Mouse (Mus musculus): ENCODE results near the gene Tecr. TPM values are rescaled to one million over a fixed set of nuclear protein-coding genes. Genes with fewer than 3 reads are reported as not detected.

The Tecr gene
- polyA plus RNA-seq, 1 experiment = 793 TPM

- TF ChIP-seq POLR2A (IDR thresholded peaks at IDR 0.05; ENCODE audit: low read depth, low read length) = no peak
- TF ChIP-seq CTCF (conservative IDR thresholded peaks at IDR 0.05; ENCODE audit: insufficient read depth, insufficient read length, low read depth, low read length) = no peak
- Histone ChIP-seq H3K27me3 (replicated peaks; ENCODE audit: control insufficient read depth, insufficient read depth, low read length) (no peaks in the 10 kb centered on the region), H3K4me1 (ENCODE audit: control insufficient read depth, insufficient read depth, low read length) (no peaks in the 10 kb centered on the region), H3K27ac (ENCODE audit: insufficient read depth, low read depth, low read length) (no peak overlapping the region), H3K4me3 (ENCODE audit: insufficient read depth, low read depth, low read length) (no peak overlapping the region), H3K36me3 (ENCODE audit: control insufficient read depth, insufficient read depth, low read length) (no peaks in the 10 kb centered on the region)
- DNase-seq = no peak
- 96% methylated on average over 2 of the region's 2 CpGs for WGBS
These were observed 10.8 kb upstream of the Tecr start for GRCm38 (mm10) chr8:83618566-83618965.

DNA sequence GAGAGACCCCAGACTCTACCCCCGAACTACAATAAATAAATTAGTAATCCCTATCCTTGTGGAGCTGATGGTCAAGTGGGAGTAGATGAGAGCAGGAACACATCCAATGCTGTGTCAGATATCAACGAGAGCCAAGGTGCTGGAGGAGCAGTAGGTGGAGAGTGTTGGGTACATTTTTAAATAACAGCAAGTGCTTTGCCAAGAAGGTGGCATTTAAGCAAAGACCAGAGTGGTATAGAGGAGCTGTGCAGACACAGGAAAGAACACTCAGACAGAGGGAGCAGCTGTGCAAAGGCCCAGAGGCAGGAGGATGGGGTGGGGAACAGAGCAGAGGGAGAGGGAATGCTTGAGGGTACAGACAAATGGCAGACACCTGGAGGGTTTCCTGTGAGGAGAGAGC, 9.3 kb upstream of the Tecr start:
- Histone ChIP-seq H3K4me3 (ENCODE audit: insufficient read depth, low read depth, low read length) (no peak overlapping the region), H3K4me1 (ENCODE audit: control insufficient read depth, insufficient read depth, low read length) (no peaks in the 10 kb centered on the region), H3K27me3 (replicated peaks; ENCODE audit: control insufficient read depth, insufficient read depth, low read length) (no peaks in the 10 kb centered on the region), H3K27ac (ENCODE audit: insufficient read depth, low read depth, low read length) (no peak overlapping the region), H3K36me3 (ENCODE audit: control insufficient read depth, insufficient read depth, low read length) (no peaks in the 10 kb centered on the region)
- WGBS = 82% methylated on average over 2 of the region's 2 CpGs
- TF ChIP-seq CTCF (conservative IDR thresholded peaks at IDR 0.05; ENCODE audit: insufficient read depth, insufficient read length, low read depth, low read length) (no peak), POLR2A (IDR thresholded peaks at IDR 0.05; ENCODE audit: low read depth, low read length) (no peak)
- no peak for DNase-seq

- TF ChIP-seq POLR2A (IDR thresholded peaks at IDR 0.05; ENCODE audit: low read depth, low read length) (no peak), CTCF (conservative IDR thresholded peaks at IDR 0.05; ENCODE audit: insufficient read depth, insufficient read length, low read depth, low read length) (no peak)
- Histone ChIP-seq H3K36me3 (ENCODE audit: control insufficient read depth, insufficient read depth, low read length) (peaks cover 2% of the 10 kb centered on the region), H3K27me3 (replicated peaks; ENCODE audit: control insufficient read depth, insufficient read depth, low read length) (no peaks in the 10 kb centered on the region)
These were observed 8.9 kb upstream of the Tecr start for GRCm38 (mm10) chr8:83616625-83617024.

GRCm38 (mm10) chr8:83613695-83614094, 5.9 kb upstream of the Tecr start:
- H3K36me3 ChIP-seq (ENCODE audit: control insufficient read depth, insufficient read depth, low read length) = peaks cover 2% of the 10 kb centered on the region
- TF ChIP-seq POLR2A (IDR thresholded peaks at IDR 0.05; ENCODE audit: low read depth, low read length) (no peak), CTCF (conservative IDR thresholded peaks at IDR 0.05; ENCODE audit: insufficient read depth, insufficient read length, low read depth, low read length) (no peak)
- 93% methylated on average over 4 of the region's 4 CpGs for WGBS

More at GRCm38 (mm10) chr8:83616625-83617024, 8.9 kb upstream of the Tecr start:
- H3K27ac ChIP-seq (ENCODE audit: insufficient read depth, low read depth, low read length) = no peak overlapping the region
- DNase-seq = no peak
- H3K4me1 ChIP-seq (ENCODE audit: control insufficient read depth, insufficient read depth, low read length) = no peaks in the 10 kb centered on the region
- H3K4me3 ChIP-seq (ENCODE audit: insufficient read depth, low read depth, low read length) = no peak overlapping the region

DNA sequence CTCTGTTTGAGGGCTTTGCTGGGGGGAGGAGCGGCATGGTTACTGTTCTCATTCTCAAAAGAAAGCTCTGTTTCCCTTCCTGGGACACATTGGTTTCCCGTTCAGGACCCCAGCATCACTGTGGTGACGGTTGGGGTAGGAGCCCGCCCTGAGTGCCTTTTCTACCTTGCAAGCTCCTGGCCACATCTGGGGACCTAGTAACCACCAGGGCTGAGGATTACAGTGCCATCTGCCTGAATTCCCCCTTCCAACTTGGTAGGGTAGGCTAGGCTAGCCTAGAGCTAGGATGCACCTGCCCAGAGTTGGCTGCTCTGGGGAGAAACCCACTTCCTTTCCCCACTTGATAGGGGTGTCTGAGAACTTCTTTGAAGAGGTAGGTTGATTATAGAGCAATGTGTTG, 4.2 kb upstream of the Tecr start:
- no peak overlapping the region for H3K4me3 ChIP-seq (ENCODE audit: insufficient read depth, low read depth, low read length)
- DNase-seq = no peak
- H3K27ac ChIP-seq (ENCODE audit: insufficient read depth, low read depth, low read length) = no peak overlapping the region
- H3K27me3 ChIP-seq (replicated peaks; ENCODE audit: control insufficient read depth, insufficient read depth, low read length) = no peaks in the 10 kb centered on the region
- peaks cover 11% of the 10 kb centered on the region for H3K4me1 ChIP-seq (ENCODE audit: control insufficient read depth, insufficient read depth, low read length)
- peaks cover 2% of the 10 kb centered on the region for H3K36me3 ChIP-seq (ENCODE audit: control insufficient read depth, insufficient read depth, low read length)
- TF ChIP-seq POLR2A (IDR thresholded peaks at IDR 0.05; ENCODE audit: low read depth, low read length) (no peak), CTCF (conservative IDR thresholded peaks at IDR 0.05; ENCODE audit: insufficient read depth, insufficient read length, low read depth, low read length) (no peak)
- WGBS = 94% methylated on average over 4 of the region's 4 CpGs

More at GRCm38 (mm10) chr8:83613695-83614094, 5.9 kb upstream of the Tecr start:
- Histone ChIP-seq H3K4me3 (ENCODE audit: insufficient read depth, low read depth, low read length) (no peak overlapping the region), H3K4me1 (ENCODE audit: control insufficient read depth, insufficient read depth, low read length) (peaks cover 9% of the 10 kb centered on the region), H3K27me3 (replicated peaks; ENCODE audit: control insufficient read depth, insufficient read depth, low read length) (no peaks in the 10 kb centered on the region), H3K27ac (ENCODE audit: insufficient read depth, low read depth, low read length) (no peak overlapping the region)
- DNase-seq = no peak

DNA sequence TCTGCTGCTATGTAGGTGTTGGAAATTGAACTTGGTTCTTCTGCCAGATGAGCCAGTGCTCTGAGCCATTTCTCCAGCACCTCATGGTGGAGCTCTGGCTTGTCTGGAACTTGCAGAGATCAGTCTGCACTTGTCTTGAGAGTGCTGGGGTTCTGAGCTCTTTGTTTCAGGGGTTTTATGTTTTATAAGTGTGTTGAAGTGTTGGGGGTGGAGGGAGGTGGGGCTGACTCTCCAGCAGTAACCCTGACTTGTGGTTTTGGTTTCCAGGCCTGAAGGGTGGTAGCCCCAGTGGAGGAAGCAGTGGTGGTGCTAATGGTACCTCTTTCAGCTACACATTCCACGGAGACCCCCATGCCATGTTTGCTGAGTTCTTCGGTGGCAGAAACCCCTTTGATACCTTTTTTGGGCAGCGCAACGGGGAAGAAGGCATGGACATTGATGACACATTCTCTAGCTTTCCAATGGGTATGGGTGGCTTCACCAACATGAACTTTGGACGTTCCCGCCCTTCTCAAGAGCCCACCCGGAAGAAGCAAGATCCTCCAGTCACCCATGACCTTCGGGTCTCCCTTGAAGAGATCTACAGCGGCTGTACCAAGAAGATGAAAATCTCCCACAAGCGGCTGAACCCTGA, 1.9 kb upstream of the Tecr start:
- 75% methylated on average over 10 of the region's 10 CpGs for WGBS
- H3K4me3 ChIP-seq (ENCODE audit: insufficient read depth, low read depth, low read length) = peak overlapping the region; percentile 86; the same call in 1 of the 2 replicates
- peaks cover 2% of the 10 kb centered on the region for H3K36me3 ChIP-seq (ENCODE audit: control insufficient read depth, insufficient read depth, low read length)
- no peak for DNase-seq
- H3K27ac ChIP-seq (ENCODE audit: insufficient read depth, low read depth, low read length) = no peak overlapping the region
- TF ChIP-seq POLR2A (IDR thresholded peaks at IDR 0.05; ENCODE audit: low read depth, low read length) (no peak), CTCF (conservative IDR thresholded peaks at IDR 0.05; ENCODE audit: insufficient read depth, insufficient read length, low read depth, low read length) (no peak)
- peaks cover 11% of the 10 kb centered on the region for H3K4me1 ChIP-seq (ENCODE audit: control insufficient read depth, insufficient read depth, low read length)
- H3K27me3 ChIP-seq (replicated peaks; ENCODE audit: control insufficient read depth, insufficient read depth, low read length) = no peaks in the 10 kb centered on the region

GRCm38 (mm10) chr8:83609086-83609485, 1.3 kb upstream of the Tecr start:
- DNase-seq = no peak
- H3K4me1 ChIP-seq (ENCODE audit: control insufficient read depth, insufficient read depth, low read length) = peaks cover 11% of the 10 kb centered on the region
- no peaks in the 10 kb centered on the region for H3K27me3 ChIP-seq (replicated peaks; ENCODE audit: control insufficient read depth, insufficient read depth, low read length)
- no peak for TF ChIP-seq POLR2A (IDR thresholded peaks at IDR 0.05; ENCODE audit: low read depth, low read length)
- TF ChIP-seq CTCF (conservative IDR thresholded peaks at IDR 0.05; ENCODE audit: insufficient read depth, insufficient read length, low read depth, low read length) = no peak
- H3K36me3 ChIP-seq (ENCODE audit: control insufficient read depth, insufficient read depth, low read length) = peaks cover 2% of the 10 kb centered on the region
- H3K4me3 ChIP-seq (ENCODE audit: insufficient read depth, low read depth, low read length) = peak overlapping the region; percentile 86
- WGBS = 12% methylated on average over 9 of the region's 9 CpGs
- H3K27ac ChIP-seq (ENCODE audit: insufficient read depth, low read depth, low read length) = peak overlapping the region; percentile 74

Data from kidney, adult 2 months (tissue).